12 mouse cellular contexts compared by ENCODE assay signal in the genomic region with DNA sequence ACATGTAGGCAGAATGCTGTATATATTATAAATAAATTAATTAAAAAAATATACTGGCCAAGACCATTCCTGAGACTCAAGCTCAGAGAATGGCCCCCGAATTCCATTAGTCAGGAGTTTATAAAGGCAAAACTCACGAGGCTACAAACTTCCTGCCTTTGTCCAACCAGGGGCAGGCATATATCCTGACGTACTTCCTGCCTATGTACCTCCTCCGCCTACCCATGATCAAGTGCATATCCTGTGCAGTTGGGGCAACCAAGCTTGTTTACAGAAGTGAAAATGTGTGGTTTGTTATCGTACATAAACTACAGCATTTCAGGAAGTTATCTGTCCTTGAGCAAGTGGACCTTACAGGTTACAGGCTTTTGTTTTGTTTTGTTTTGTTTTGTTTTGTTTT. TPM values are rescaled to one million over a fixed set of nuclear protein-coding genes. Genes with fewer than 3 reads are reported as not detected.
DNase-seq lines count a peak whose midpoint lies in the region; ATAC-seq and TF ChIP-seq lines count a peak whose summit lies in the region.
"Had no signal": no experiment of that assay in that cellular context is flagged by ENCODE, and none has a peak within 500 bp of the region (broad histone marks: within the 10 kb centered on the region; RNA-seq: fewer than 3 reads in every experiment).

No protein-coding gene starts in this region.

- no peak for TF ChIP-seq RAD21 in MEL (IDR thresholded peaks at IDR 0.05; ENCODE audit: low read depth, low read length)

- TF ChIP-seq CTCF in MEL (IDR thresholded peaks at IDR 0.05 in 2 of 3, conservative IDR thresholded peaks at IDR 0.05 in 1 of 3; ENCODE audit: control insufficient read depth in 1 of 3, insufficient read depth in 1 of 3, low read depth in 2 of 3, low read length in 3 of 3, poor library complexity in 1 of 3, severe bottlenecking in 1 of 3) = no peak
- TF ChIP-seq CTCF in lung, postnatal 0 days (IDR thresholded peaks at IDR 0.05) = no peak

- TF ChIP-seq POLR2A in MEL (IDR thresholded peaks at IDR 0.05; ENCODE audit: control insufficient read depth in 1 of 2, insufficient read depth in 1 of 2, low read depth in 1 of 2, low read length in 2 of 2, poor library complexity in 1 of 2) = peak in 1 of 2 experiments; percentile 94; a peak in 2 of 4 replicates

- no peaks in the 10 kb centered on the region for H3K9me3 ChIP-seq in liver, embryonic 15.5 days (replicated peaks)
- no peaks in the 10 kb centered on the region for H3K9me3 ChIP-seq in liver, embryonic 11.5 days (ENCODE audit: control insufficient read depth, low read length)
- H3K9me3 ChIP-seq in MEL (replicated peaks; ENCODE audit: insufficient read depth, low read length) = no peaks in the 10 kb centered on the region
- no peaks in the 10 kb centered on the region for H3K9me3 ChIP-seq in lung, postnatal 0 days (ENCODE audit: low read length)
- H3K9me3 ChIP-seq in midbrain, embryonic 11.5 days (ENCODE audit: control insufficient read depth, low read length) = no peaks in the 10 kb centered on the region
- H3K9me3 ChIP-seq: midbrain, embryonic 10.5 days had no signal

- H3K79me2 ChIP-seq in MEL (ENCODE audit: control insufficient read depth, insufficient read depth, low read length, poor library complexity) = peaks cover 8% of the 10 kb centered on the region

- 33% methylated on average over 5 of the region's 5 CpGs for WGBS in liver, embryonic 15.5 days (ENCODE audit: insufficient replicate concordance)
- 53% methylated on average over 5 of the region's 5 CpGs for WGBS in liver, embryonic 11.5 days
- 54% methylated on average over 5 of the region's 5 CpGs for WGBS in lung, postnatal 0 days
- WGBS in midbrain, embryonic 11.5 days = 85% methylated on average over 5 of the region's 5 CpGs

- no peak overlapping the region for H3K27ac ChIP-seq in liver, embryonic 15.5 days (replicated peaks)
- no peak overlapping the region for H3K27ac ChIP-seq in liver, embryonic 11.5 days (ENCODE audit: low read depth, low read length)
- H3K27ac ChIP-seq in MEL (ENCODE audit: control insufficient read depth, low read depth, low read length) = peak overlapping the region; percentile 65
- no peak overlapping the region for H3K27ac ChIP-seq in lung, postnatal 0 days (ENCODE audit: low read length)
- no peak overlapping the region for H3K27ac ChIP-seq in midbrain, embryonic 11.5 days (ENCODE audit: low read depth, low read length)
- H3K27ac ChIP-seq: kidney, postnatal 0 days; midbrain, embryonic 10.5 days had no signal

- TF ChIP-seq EP300 in MEL (IDR thresholded peaks at IDR 0.05; ENCODE audit: low read depth in 1 of 2, low read length in 2 of 2) = peak; percentile 63 to 84
- TF ChIP-seq EP300 in lung, postnatal 0 days (IDR thresholded peaks at IDR 0.05) = no peak

- H3K4me1 ChIP-seq in liver, embryonic 15.5 days (replicated peaks) = no peaks in the 10 kb centered on the region
- H3K4me1 ChIP-seq in liver, embryonic 11.5 days (replicated peaks; ENCODE audit: control insufficient read depth, insufficient read depth, low read length) = no peaks in the 10 kb centered on the region
- peaks cover 0 to 10% of the 10 kb centered on the region in 2 experiments; a peak in 2 of 4 replicates for H3K4me1 ChIP-seq in MEL (ENCODE audit: control insufficient read depth in 1 of 2, insufficient read depth in 2 of 2, low read length in 2 of 2)
- no peaks in the 10 kb centered on the region for H3K4me1 ChIP-seq in lung, postnatal 0 days (ENCODE audit: insufficient read depth, low read depth, low read length)
- H3K4me1 ChIP-seq in midbrain, embryonic 11.5 days (ENCODE audit: control insufficient read depth, insufficient read depth, low read length) = no peaks in the 10 kb centered on the region

- peak overlapping the region; percentile 7; the same call in 1 of the 2 replicates for H3K4me2 ChIP-seq in liver, embryonic 15.5 days
- no peak overlapping the region for H3K4me2 ChIP-seq in liver, embryonic 11.5 days
- no peak overlapping the region for H3K4me2 ChIP-seq in lung, postnatal 0 days (replicated peaks; ENCODE audit: low read depth, low read length)
- H3K4me2 ChIP-seq in midbrain, embryonic 11.5 days = no peak overlapping the region

- 0 out of 2 replicates have a peak, but pooled peaks have one; percentile 31 for ATAC-seq in liver, embryonic 15.5 days (ENCODE audit: insufficient read depth)
- no peak for ATAC-seq in liver, embryonic 11.5 days (replicated peaks; ENCODE audit: low FRiP score)
- peak; percentile 43; the same call in 1 of the 2 replicates for ATAC-seq in lung, postnatal 0 days
- no peak for ATAC-seq in midbrain, embryonic 11.5 days (ENCODE audit: low FRiP score)

- no peaks in the 10 kb centered on the region for H3K36me3 ChIP-seq in liver, embryonic 15.5 days (replicated peaks)
- H3K36me3 ChIP-seq in liver, embryonic 11.5 days (ENCODE audit: control insufficient read depth, insufficient read depth, low read length) = no peaks in the 10 kb centered on the region
- peaks cover 0 to 11% of the 10 kb centered on the region in 2 experiments; a peak in 2 of 4 replicates for H3K36me3 ChIP-seq in MEL (ENCODE audit: control insufficient read depth in 1 of 2, insufficient read depth in 2 of 2, low read length in 2 of 2)
- no peaks in the 10 kb centered on the region for H3K36me3 ChIP-seq in lung, postnatal 0 days (ENCODE audit: insufficient read depth, low read length)
- no peaks in the 10 kb centered on the region for H3K36me3 ChIP-seq in midbrain, embryonic 11.5 days (ENCODE audit: control insufficient read depth, insufficient read depth, low read length)

- H3K9ac ChIP-seq in liver, embryonic 15.5 days = no peak overlapping the region
- no peak overlapping the region for H3K9ac ChIP-seq in liver, embryonic 11.5 days (ENCODE audit: low read depth, low read length)
- H3K9ac ChIP-seq in MEL (ENCODE audit: control insufficient read depth, low read depth, low read length, poor library complexity, severe bottlenecking) = peak overlapping the region; percentile 76
- H3K9ac ChIP-seq in lung, postnatal 0 days (replicated peaks; ENCODE audit: low read depth) = no peak overlapping the region
- no peak overlapping the region for H3K9ac ChIP-seq in midbrain, embryonic 11.5 days (ENCODE audit: low read length)

- no peaks in the 10 kb centered on the region for H3K27me3 ChIP-seq in liver, embryonic 15.5 days
- H3K27me3 ChIP-seq in liver, embryonic 11.5 days (replicated peaks; ENCODE audit: control insufficient read depth, insufficient read depth, low read length) = no peaks in the 10 kb centered on the region
- no peaks in the 10 kb centered on the region for H3K27me3 ChIP-seq in MEL (ENCODE audit: control insufficient read depth in 1 of 2, insufficient read depth in 2 of 2, low read length in 2 of 2)
- no peaks in the 10 kb centered on the region for H3K27me3 ChIP-seq in lung, postnatal 0 days (replicated peaks; ENCODE audit: insufficient read depth, low read length)
- no peaks in the 10 kb centered on the region for H3K27me3 ChIP-seq in midbrain, embryonic 11.5 days (ENCODE audit: control insufficient read depth, insufficient read depth, low read length)

- DNase-seq in liver, embryonic 11.5 days (ENCODE audit: low spot score) = no peak
- DNase-seq in MEL (ENCODE audit: low read depth, low spot score) = peak; percentile 98
- DNase-seq in lung, postnatal 0 days (ENCODE audit: low spot score) = peak; percentile 61
- DNase-seq in skeletal muscle tissue, adult 2 months (ENCODE audit: low read depth, low spot score) = peak; percentile 36
- DNase-seq in urinary bladder, postnatal 14 days (ENCODE audit: low spot score) = no peak
- no peak for DNase-seq in frontal cortex, adult 2 months (ENCODE audit: extremely low spot score in 1 of 2, low spot score in 1 of 2)
- DNase-seq in midbrain, embryonic 11.5 days (ENCODE audit: low spot score, missing footprints) = no peak
- DNase-seq: cerebellum, postnatal 14 days had no signal

- H3K4me3 ChIP-seq in liver, embryonic 15.5 days (replicated peaks) = no peak overlapping the region
- H3K4me3 ChIP-seq in liver, embryonic 11.5 days (ENCODE audit: low read depth, low read length) = no peak overlapping the region
- peak overlapping the region; percentile 63 to 89 for H3K4me3 ChIP-seq in MEL (ENCODE audit: control insufficient read depth in 1 of 2, insufficient read depth in 1 of 2, low read depth in 2 of 2, low read length in 2 of 2)
- H3K4me3 ChIP-seq in lung, postnatal 0 days (ENCODE audit: low read depth, low read length) = no peak overlapping the region
- no peak overlapping the region for H3K4me3 ChIP-seq in midbrain, embryonic 11.5 days (ENCODE audit: low read depth, low read length)
- H3K4me3 ChIP-seq: midbrain, embryonic 10.5 days had no signal

TF ChIP-seq in MEL, 35 proteins besides CTCF, POLR2A, EP300 and RAD21 (continues in another document):
- TF ChIP-seq MEF2A (IDR thresholded peaks at IDR 0.05; ENCODE audit: extremely low read depth, insufficient replicate concordance, low read depth, low read length, poor library complexity, severe bottlenecking) (no peak), TAL1 (IDR thresholded peaks at IDR 0.05; ENCODE audit: low read length) (no peak), E2F4 (IDR thresholded peaks at IDR 0.05; ENCODE audit: borderline replicate concordance, low read depth, low read length) (0 out of 2 replicates have a peak, but pooled peaks have one; percentile 22), ZMIZ1 (IDR thresholded peaks at IDR 0.05; ENCODE audit: low read depth, low read length) (peak; percentile 70; the same call in 1 of the 2 replicates), GATA1 (IDR thresholded peaks at IDR 0.05; ENCODE audit: low read depth, low read length) (peak; percentile 89), USF1 (IDR thresholded peaks at IDR 0.05; ENCODE audit: low read depth, low read length) (peak; percentile 72), UBTF (IDR thresholded peaks at IDR 0.05; ENCODE audit: borderline replicate concordance, insufficient read depth, low read depth, low read length) (no peak), HCFC1 (IDR thresholded peaks at IDR 0.05; ENCODE audit: low read depth, low read length) (peak; percentile 94), SIN3A (IDR thresholded peaks at IDR 0.05; ENCODE audit: low read length) (peak; percentile 95), MXI1 (IDR thresholded peaks at IDR 0.05; ENCODE audit: low read depth, low read length) (peak; percentile 79), POLR2AphosphoS2 (IDR thresholded peaks at IDR 0.05; ENCODE audit: low read length) (peak; percentile 91)

RNA-seq across cellular contexts. Expression of a gene that starts 32.0 kb away (rescaled TPM):
- 0.90 and 1.1 TPM in 2 replicates for polyA plus RNA-seq in liver, embryonic 15.5 days (2015; fragmentation: Nextera tagmentation; extraction: Ambion mirVana)
- polyA plus RNA-seq in liver, embryonic 11.5 days (2014; fragmentation: Nextera tagmentation; extraction: Ambion mirVana) = 2.2 and 2.9 TPM in 2 replicates
- under 0.01 TPM in 1 of 2 replicates, not detected in the other for total RNA-seq in MEL (2012; rRNA removed)
- under 1 TPM in 1 of 2 experiments, not detected in 1; 0.03 TPM for polyA plus RNA-seq in MEL (2012; ENCODE audit: insufficient read depth in 1 of 2, insufficient read length in 2 of 2, low read depth in 1 of 2, low replicate concordance in 2 of 2, missing spikeins in 1 of 2)
- 0.74 and 1.1 TPM in 2 replicates for polyA plus RNA-seq in lung, postnatal 0 days (2015; fragmentation: Nextera tagmentation; extraction: Ambion mirVana)
- polyA plus RNA-seq in frontal cortex, adult 2 months (2012; rRNA removed) = 128 and 133 TPM in 2 replicates
- 13.5 and 14.1 TPM in 2 replicates for polyA plus RNA-seq in midbrain, embryonic 11.5 days (2014; fragmentation: Nextera tagmentation; extraction: Ambion mirVana)
- polyA plus RNA-seq: heart, postnatal 0 days had no signal

Comparison
In these comparisons a context has a peak if more than half of its experiments do, and no peak if none do; other contexts are left out.
1. ATAC-seq: peak in liver, embryonic 15.5 days (single experiment) and lung, postnatal 0 days (single experiment); none in liver, embryonic 11.5 days (single experiment) and midbrain, embryonic 11.5 days (single experiment).
2. H3K4me3 ChIP-seq: peak in MEL (2 of 2); none in liver, embryonic 15.5 days (single experiment), liver, embryonic 11.5 days (single experiment), lung, postnatal 0 days (single experiment) and midbrain, embryonic 11.5 days (single experiment).
3. DNase-seq: peak in MEL (single experiment), lung, postnatal 0 days (single experiment) and skeletal muscle tissue, adult 2 months (single experiment); none in liver, embryonic 11.5 days (single experiment), urinary bladder, postnatal 14 days (single experiment), frontal cortex, adult 2 months (0 of 2) and midbrain, embryonic 11.5 days (single experiment).